Mouse (Mus musculus): ENCODE data around the gene Rab22a. TPM values are rescaled to one million over a fixed set of nuclear protein-coding genes. Genes with fewer than 3 reads are reported as not detected.

Gene Rab22a
- polyA plus RNA-seq, 1 experiment from 2014 or later: 51.1 TPM

Small RNAs within 50 kb of the gene (microRNA-seq; reads per million reads assigned to microRNA genes)
- gene Mir6340: not detected

Other genes with a start within 250 kb of the Rab22a start
- not detected in 2 replicates for gene 1700021F07Rik, start 137.2 kb upstream of the Rab22a start, polyA plus RNA-seq (2016; fragmentation: Nextera tagmentation; extraction: Ambion mirVana)
- not detected in 2 replicates for gene Ankrd60, start 81.4 kb upstream of the Rab22a start, polyA plus RNA-seq (2016; fragmentation: Nextera tagmentation; extraction: Ambion mirVana)
- gene 1700010B08Rik, start 59.7 kb downstream of the Rab22a start, polyA plus RNA-seq (2016; fragmentation: Nextera tagmentation; extraction: Ambion mirVana): not detected in 2 replicates
- gene Vapb, start 77.8 kb downstream of the Rab22a start, polyA plus RNA-seq (2016; fragmentation: Nextera tagmentation; extraction: Ambion mirVana): 10.7 and 14.2 TPM in 2 replicates

All from hindbrain, embryonic 12.5 days (tissue).